Mouse (Mus musculus) stomach, postnatal 0 days (tissue): ENCODE data around the gene Shc2.

Experiments
- CTCF ChIP-seq: IDR thresholded peaks from 2 replicates; pipeline ENCODE4 v1.5.1; 2016; ENCODE audit warnings: antibody characterized with exemption, low read depth, mild to moderate bottlenecking, moderate library complexity
- EP300 ChIP-seq: optimal IDR thresholded peaks from 2 replicates; pipeline ENCODE3; 2016; ENCODE audit warnings: antibody characterized with exemption

DNA sequence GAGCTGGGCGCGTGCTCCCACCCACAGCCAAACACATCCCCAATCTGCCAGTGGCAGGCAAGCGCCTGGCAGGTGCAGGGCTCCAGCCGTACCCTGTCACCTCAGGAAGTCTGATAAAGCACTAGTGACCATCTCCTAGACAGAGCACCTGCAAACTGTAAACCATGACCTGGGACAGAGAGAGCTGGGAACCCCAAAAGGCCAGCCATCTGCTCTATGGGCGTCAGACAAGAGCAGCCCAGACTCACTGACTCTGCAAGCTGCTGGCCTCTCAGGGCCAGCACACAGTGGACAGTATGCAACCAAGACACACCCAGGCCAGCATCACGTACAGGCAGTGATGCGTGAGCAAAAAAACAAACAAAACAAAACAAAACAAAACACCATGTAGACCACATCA lies 58.8 kb downstream of the Shc2 start:
- TF ChIP-seq EP300 = no peak
- no peak for TF ChIP-seq CTCF
